Mouse (Mus musculus) lung, embryonic 14.5 days (tissue): ENCODE measurements around the gene Timm10b. TPM values are rescaled to one million over a fixed set of nuclear protein-coding genes. Genes with fewer than 3 reads are reported as not detected.

ENCODE experiments used
- ATAC-seq: fragments of 200-750 bp; cut with Nextera tagmentation; 2 replicates; pipeline ENCODE4 v1.8.0; 2017; ENCODE audit warnings: mild to moderate bottlenecking, moderate TSS enrichment, moderate library complexity; ENCODE audit not compliant: insufficient read depth
- DNase-seq: peaks from one replicate; pipeline ENCODE4 v3.0.0-alpha.2; 2015
- H3K27ac ChIP-seq: fragments of 300-500 bp; sonication (generic); 2 replicates; pipeline ENCODE4 v1.5.1; 2014; ENCODE audit warnings: low read depth, mild to moderate bottlenecking, moderate library complexity
- H3K27me3 ChIP-seq: fragments of 300-500 bp; sonication (generic); 2 replicates; pipeline ENCODE4 v1.6.1; 2014; ENCODE audit warnings: low read length, control low read depth; ENCODE audit not compliant: insufficient read depth
- H3K36me3 ChIP-seq: fragments of 300-500 bp; sonication (generic); 2 replicates; pipeline ENCODE4 v1.6.1; 2014; ENCODE audit warnings: control low read depth; ENCODE audit not compliant: insufficient read depth
- H3K4me1 ChIP-seq: fragments of 300-500 bp; sonication (generic); 2 replicates; pipeline ENCODE4 v1.6.1; 2014; ENCODE audit warnings: antibody characterized with exemption, control low read depth; ENCODE audit not compliant: insufficient read depth
- H3K4me2 ChIP-seq: fragments of 300-500 bp; sonication (generic); 2 replicates; pipeline ENCODE4 v1.6.1; 2014; ENCODE audit warnings: mild to moderate bottlenecking
- H3K4me3 ChIP-seq: fragments of 300-500 bp; sonication (generic); 2 replicates; pipeline ENCODE4 v1.5.1; 2014; ENCODE audit warnings: low read depth, low read length
- H3K9ac ChIP-seq: fragments of 300-500 bp; sonication (generic); 2 replicates; pipeline ENCODE4 v1.6.1; 2014
- H3K9me3 ChIP-seq: fragments of 300-500 bp; sonication (generic); 2 replicates; pipeline ENCODE4 v1.6.1; 2016; ENCODE audit warnings: low read depth, low read length, control low read depth
- CTCF ChIP-seq: IDR thresholded peaks from 2 replicates; pipeline ENCODE4 v1.5.1; 2016; ENCODE audit warnings: antibody characterized with exemption, low read depth
- WGBS: fragments of 180-500 bp; shearing (Covaris S2); extraction: QIAGEN DNeasy Blood & Tissue Kit; methylation state at CpG from one replicate; pipeline ENCODE4 v1.1.7; 2014; 5-methylcytosine and 5-hydroxymethylcytosine counted together
- polyA plus RNA-seq: library from polyadenylated mRNA; unstranded; fragments of >200 nt; fragmentation: Nextera tagmentation; extraction: Ambion mirVana; gene quantifications from 2 replicates; pipeline ENCODE4 v1.2.1, GENCODE M21; 2014

Timm10b gene
- polyA plus RNA-seq, 1 experiment from 2014 or later, result 201 TPM

- H3K4me2 ChIP-seq, result peak overlapping the region; percentile 63
- no peak for TF ChIP-seq CTCF
- peak overlapping the region; percentile 85 for H3K9ac ChIP-seq
- no peaks in the 10 kb centered on the region for H3K27me3 ChIP-seq
- no peaks in the 10 kb centered on the region for H3K9me3 ChIP-seq
- peak overlapping the region; percentile 85 for H3K4me3 ChIP-seq
- ATAC-seq (no peak), DNase-seq (peak; percentile 20)
- H3K36me3 ChIP-seq, result peaks cover 22% of the 10 kb centered on the region
- H3K4me1 ChIP-seq, result peaks cover 28% of the 10 kb centered on the region
- WGBS, result 27% methylated on average over 4 of the region's 4 CpGs
- H3K27ac ChIP-seq, result peak overlapping the region; percentile 63; the same call in 1 of the 2 replicates
Measured at GRCm38 (mm10) chr7:105632551-105632972, 7.3 kb upstream of the Timm10b start.

GRCm38 (mm10) chr7:105633127-105633800 is 6.6 kb upstream of the Timm10b start, which contains the start of gene Trim3:
Trim3 (minus strand) TSS chr7:105633571.
- Histone ChIP-seq H3K27ac (peak within 1 kb of the TSS; percentile 63; the same call in 1 of the 2 replicates), H3K9me3 (no peaks in the 10 kb centered on the region), H3K9ac (peak within 1 kb of the TSS; percentile 85), H3K4me1 (peaks cover 27% of the 10 kb centered on the region), H3K27me3 (no peaks in the 10 kb centered on the region), H3K4me3 (peak within 1 kb of the TSS; percentile 85), H3K36me3 (peaks cover 29% of the 10 kb centered on the region), H3K4me2 (peak within 1 kb of the TSS; percentile 63)
- under 1% methylated on average over 53 of the region's 71 CpGs for WGBS
- TF ChIP-seq CTCF, result 0 out of 2 replicates have a peak, but pooled peaks have one; percentile 4
- peak; percentile 87 for ATAC-seq
- peak; percentile 89 for DNase-seq

- Histone ChIP-seq H3K36me3 (peaks cover 34% of the 10 kb centered on the region), H3K27ac (no peak overlapping the region), H3K4me2 (peak overlapping the region; percentile 63), H3K4me3 (peak overlapping the region; percentile 85), H3K27me3 (no peaks in the 10 kb centered on the region), H3K9ac (peak overlapping the region; percentile 85), H3K4me1 (peaks cover 22% of the 10 kb centered on the region), H3K9me3 (no peaks in the 10 kb centered on the region)
- WGBS, result 6% methylated on average over 10 of the region's 10 CpGs
- DNase-seq (no peak), ATAC-seq (no peak)
- TF ChIP-seq CTCF, result no peak
Measured at GRCm38 (mm10) chr7:105633801-105634135, 6.1 kb upstream of the Timm10b start.

- H3K36me3 ChIP-seq, result peaks cover 36% of the 10 kb centered on the region
- no peak overlapping the region for H3K27ac ChIP-seq
- peak overlapping the region; percentile 63 for H3K4me2 ChIP-seq
- 57% methylated on average over 9 of the region's 9 CpGs for WGBS
- DNase-seq, result no peak
- no peak for TF ChIP-seq CTCF
- H3K4me3 ChIP-seq, result peak overlapping the region; percentile 85; the same call in 1 of the 2 replicates
- H3K27me3 ChIP-seq, result no peaks in the 10 kb centered on the region
- H3K9ac ChIP-seq, result no peak overlapping the region
- no peak for ATAC-seq
- H3K4me1 ChIP-seq, result peaks cover 16% of the 10 kb centered on the region
- no peaks in the 10 kb centered on the region for H3K9me3 ChIP-seq
Measured at GRCm38 (mm10) chr7:105634272-105634920, 5.5 kb upstream of the Timm10b start.

GRCm38 (mm10) chr7:105635726-105636125 is 4.1 kb upstream of the Timm10b start:
- 92% methylated on average over 2 of the region's 2 CpGs for WGBS
- Histone ChIP-seq H3K27ac (no peak overlapping the region), H3K4me2 (no peak overlapping the region), H3K9me3 (no peaks in the 10 kb centered on the region), H3K27me3 (no peaks in the 10 kb centered on the region), H3K4me1 (0 out of 2 replicates have a peak, but pooled peaks cover 7% of the 10 kb centered on the region), H3K36me3 (peaks cover 36% of the 10 kb centered on the region), H3K4me3 (no peak overlapping the region), H3K9ac (no peak overlapping the region)
- ATAC-seq, result no peak
- DNase-seq, result no peak
- TF ChIP-seq CTCF, result no peak

GRCm38 (mm10) chr7:105638776-105639175 is 1.1 kb upstream of the Timm10b start:
- Histone ChIP-seq H3K9me3 (no peaks in the 10 kb centered on the region), H3K27me3 (no peaks in the 10 kb centered on the region), H3K4me3 (peak overlapping the region; percentile 70; the same call in 1 of the 2 replicates), H3K4me2 (peak overlapping the region; percentile 70), H3K4me1 (no peaks in the 10 kb centered on the region), H3K36me3 (peaks cover 45% of the 10 kb centered on the region), H3K9ac (peak overlapping the region; percentile 81; the same call in 1 of the 2 replicates), H3K27ac (no peak overlapping the region)
- no peak for TF ChIP-seq CTCF
- no peak for ATAC-seq
- DNase-seq, result no peak
- 85% methylated on average over 6 of the region's 6 CpGs for WGBS

- TF ChIP-seq CTCF, result no peak
- no peaks in the 10 kb centered on the region for H3K27me3 ChIP-seq
- peak overlapping the region; percentile 70 for H3K4me3 ChIP-seq
- no peaks in the 10 kb centered on the region for H3K4me1 ChIP-seq
- 58% methylated on average over 9 of the region's 9 CpGs for WGBS
- no peak for ATAC-seq
- H3K4me2 ChIP-seq, result peak overlapping the region; percentile 70
- H3K36me3 ChIP-seq, result peaks cover 45% of the 10 kb centered on the region
- peak; percentile 40 for DNase-seq
- H3K27ac ChIP-seq, result no peak overlapping the region
- H3K9ac ChIP-seq, result peak overlapping the region; percentile 81
- no peaks in the 10 kb centered on the region for H3K9me3 ChIP-seq
Measured at GRCm38 (mm10) chr7:105639304-105639703, 552 bp upstream of the Timm10b start.
